Mouse (Mus musculus) kidney, embryonic 16.5 days (tissue): Measurements from ENCODE around the gene Hist1h1d. TPM values are rescaled to one million over a fixed set of nuclear protein-coding genes. Genes with fewer than 3 reads are reported as not detected.
"Not testable (repeated sequence)": the region's sequence is repeated elsewhere in the genome, so short reads cannot be mapped to it uniquely, and the experiment has no call there.

ENCODE experiments used
- ATAC-seq: fragments of 200-750 bp; cut with Nextera tagmentation; 2 replicates; pipeline ENCODE4 v1.8.0; 2017; ENCODE audit warnings: moderate TSS enrichment; ENCODE audit not compliant: low FRiP score, low TSS enrichment
- H3K27ac ChIP-seq: fragments of 300-500 bp; sonication (generic); 2 replicates; pipeline ENCODE4 v1.5.1; 2014; ENCODE audit warnings: low read length
- H3K27me3 ChIP-seq: fragments of 300-500 bp; sonication (generic); 2 replicates; pipeline ENCODE4 v1.6.1; 2014; ENCODE audit warnings: low read length, control low read depth, mixed read lengths; ENCODE audit not compliant: insufficient read depth
- H3K36me3 ChIP-seq: fragments of 300-500 bp; sonication (generic); 2 replicates; pipeline ENCODE4 v1.6.1; 2014; ENCODE audit warnings: low read length, control low read depth, mixed read lengths; ENCODE audit not compliant: insufficient read depth
- H3K4me1 ChIP-seq: fragments of 300-500 bp; sonication (generic); 2 replicates; pipeline ENCODE4 v1.6.1; 2014; ENCODE audit warnings: low read length, control low read depth, mixed read lengths; ENCODE audit not compliant: insufficient read depth
- H3K4me2 ChIP-seq: fragments of 300-500 bp; sonication (generic); replicated peaks from 2 replicates; pipeline ENCODE4 v1.6.1; 2014; ENCODE audit warnings: low read depth, low read length
- H3K4me3 ChIP-seq: fragments of 300-500 bp; sonication (generic); 2 replicates; pipeline ENCODE4 v1.5.1; 2014; ENCODE audit warnings: mild to moderate bottlenecking, low read length
- H3K9ac ChIP-seq: fragments of 300-500 bp; sonication (generic); replicated peaks from 2 replicates; pipeline ENCODE4 v1.6.1; 2014; ENCODE audit warnings: low read length
- H3K9me3 ChIP-seq: fragments of 300-500 bp; sonication (generic); 2 replicates; pipeline ENCODE4 v1.6.1; 2016; ENCODE audit warnings: low read length, control low read depth
- WGBS: fragments of 180-500 bp; shearing (Covaris S2); extraction: QIAGEN DNeasy Blood & Tissue Kit; methylation state at CpG from one replicate; pipeline ENCODE4 v1.1.7; 2014; 5-methylcytosine and 5-hydroxymethylcytosine counted together
- polyA plus RNA-seq: library from polyadenylated mRNA; unstranded; fragments of >200 nt; fragmentation: Nextera tagmentation; extraction: Ambion mirVana; gene quantifications from 2 replicates; pipeline ENCODE4 v1.2.1, GENCODE M21; 2015

Hist1h1d gene
- polyA plus RNA-seq, 1 experiment from 2014 or later, result 0.37 TPM

GRCm38 (mm10) chr13:23555839-23556416 is 2.9 kb downstream of the Hist1h1d start:
- H3K27ac ChIP-seq, result peak overlapping the region; percentile 99
- peak; percentile 89 for ATAC-seq
- peak overlapping the region; percentile 60 for H3K4me2 ChIP-seq
- H3K9ac ChIP-seq, result peak overlapping the region; percentile 74
- peak overlapping the region; percentile 52 for H3K4me3 ChIP-seq
- H3K9me3 ChIP-seq, result no peaks in the 10 kb centered on the region
- no peaks in the 10 kb centered on the region for H3K27me3 ChIP-seq
- peaks cover 13% of the 10 kb centered on the region for H3K4me1 ChIP-seq
- no peaks in the 10 kb centered on the region for H3K36me3 ChIP-seq
- under 1% methylated on average over 18 of the region's 18 CpGs for whole genome bisulfite sequencing

- Histone ChIP-seq H3K9me3 (no peaks in the 10 kb centered on the region), H3K4me1 (peaks cover 12% of the 10 kb centered on the region), H3K4me2 (peak overlapping the region; percentile 60), H3K36me3 (no peaks in the 10 kb centered on the region), H3K27me3 (no peaks in the 10 kb centered on the region), H3K4me3 (peak overlapping the region; percentile 5; the same call in 1 of the 2 replicates), H3K27ac (peak overlapping the region; percentile 76), H3K9ac (peak overlapping the region; percentile 46; the same call in 1 of the 2 replicates)
- 72% methylated on average over 3 of the region's 3 CpGs for WGBS
- no peak for ATAC-seq
These were observed 3.8 kb downstream of the Hist1h1d start for GRCm38 (mm10) chr13:23556906-23557305.

- H3K9ac ChIP-seq, result not testable (repeated sequence)
- peak overlapping the region; percentile 43; the same call in 1 of the 2 replicates for H3K27ac ChIP-seq
These were observed 7.6 kb downstream of the Hist1h1d start for GRCm38 (mm10) chr13:23560699-23561098.

GRCm38 (mm10) chr13:23561531-23561882 is 8.4 kb downstream of the Hist1h1d start:
- H3K4me1 ChIP-seq, H3K9me3 ChIP-seq, H3K36me3 ChIP-seq, ATAC-seq, H3K27me3 ChIP-seq, H3K9ac ChIP-seq: not testable (repeated sequence)
- peak overlapping the region; percentile 77 for H3K4me2 ChIP-seq
- H3K4me3 ChIP-seq, result peak overlapping the region; percentile 47
- WGBS, result 0% methylated on average over 2 of the region's 5 CpGs
- H3K27ac ChIP-seq, result peak overlapping the region; percentile 100

More at GRCm38 (mm10) chr13:23560699-23561098, 7.6 kb downstream of the Hist1h1d start:
- H3K4me1 ChIP-seq, H3K4me3 ChIP-seq, ATAC-seq, H3K36me3 ChIP-seq, H3K27me3 ChIP-seq, H3K9me3 ChIP-seq: not testable (repeated sequence)
- H3K4me2 ChIP-seq, result 0 out of 2 replicates have a peak overlapping the region, but pooled peaks have one; percentile 23
- 4% methylated on average over 2 of the region's 2 CpGs for WGBS

- not testable (repeated sequence) for H3K4me1 ChIP-seq, H3K36me3 ChIP-seq, H3K9me3 ChIP-seq, H3K27me3 ChIP-seq
- peak within 1 kb of the TSS; percentile 100 for H3K27ac ChIP-seq
- H3K4me2 ChIP-seq, result peak within 1 kb of the TSS; percentile 77
- WGBS, result 1% methylated on average over 55 of the region's 67 CpGs
- H3K9ac ChIP-seq, result peak within 1 kb of the TSS; percentile 74
- peak; percentile 95 for ATAC-seq
- peak within 1 kb of the TSS; percentile 47 for H3K4me3 ChIP-seq
These were observed 9.0 kb downstream of the Hist1h1d start, which contains the start of gene Hist1h3e for GRCm38 (mm10) chr13:23561883-23562659. TSS of gene Hist1h3e (minus strand) at chr13:23562369.

- Histone ChIP-seq H3K27ac (peak overlapping the region; percentile 100), H3K9me3 (no peaks in the 10 kb centered on the region), H3K4me1 (no peaks in the 10 kb centered on the region; the same call in 1 of the 2 replicates), H3K9ac (peak overlapping the region; percentile 74), H3K27me3 (no peaks in the 10 kb centered on the region), H3K36me3 (no peaks in the 10 kb centered on the region), H3K4me2 (peak overlapping the region; percentile 77), H3K4me3 (peak overlapping the region; percentile 37)
- 3% methylated on average over 18 of the region's 18 CpGs for WGBS
- ATAC-seq, result peak; percentile 64
These were observed 9.8 kb downstream of the Hist1h1d start for GRCm38 (mm10) chr13:23562699-23563462.

GRCm38 (mm10) chr13:23564482-23564881 is 11.4 kb downstream of the Hist1h1d start:
- peaks cover under 1% of the 10 kb centered on the region; the same call in 1 of the 2 replicates for H3K4me1 ChIP-seq
- no peak overlapping the region for H3K4me2 ChIP-seq
- H3K27me3 ChIP-seq, result no peaks in the 10 kb centered on the region
- no peak overlapping the region for H3K9ac ChIP-seq
- no peaks in the 10 kb centered on the region for H3K9me3 ChIP-seq
- no peak overlapping the region for H3K4me3 ChIP-seq
- 72% methylated on average over 2 of the region's 2 CpGs for WGBS
- H3K27ac ChIP-seq, result peak overlapping the region; percentile 100
- no peak for ATAC-seq
- no peaks in the 10 kb centered on the region for H3K36me3 ChIP-seq

- not testable (repeated sequence) for ATAC-seq, H3K27me3 ChIP-seq, H3K36me3 ChIP-seq, H3K9me3 ChIP-seq, H3K4me1 ChIP-seq
- Histone ChIP-seq H3K4me2 (peak overlapping the region; percentile 54), H3K9ac (peak overlapping the region; percentile 61), H3K4me3 (peak overlapping the region; percentile 57), H3K27ac (peak overlapping the region; percentile 97)
- under 1% methylated on average over 20 of the region's 41 CpGs for WGBS
These were observed 17.4 kb downstream of the Hist1h1d start for GRCm38 (mm10) chr13:23570261-23571021.

GRCm38 (mm10) chr13:23571022-23571503 is 18.0 kb downstream of the Hist1h1d start, which contains the start of the genes Hist1h2ae and Hist1h2bg:
TSS of gene Hist1h2ae (minus strand) at chr13:23571220.
TSS of gene Hist1h2bg (plus strand) at chr13:23571396.
- H3K4me3 ChIP-seq, result peak within 1 kb of the TSS; percentile 57
- 0% methylated on average over 18 of the region's 18 CpGs for WGBS
- H3K27ac ChIP-seq, result peak within 1 kb of the TSS; percentile 97
- H3K4me2 ChIP-seq, result peak within 1 kb of the TSS; percentile 78
- peak within 1 kb of the TSS; percentile 75 for H3K9ac ChIP-seq
- H3K4me1 ChIP-seq, result peaks cover 10% of the 10 kb centered on the region
- H3K36me3 ChIP-seq, result no peaks in the 10 kb centered on the region
- no peaks in the 10 kb centered on the region for H3K27me3 ChIP-seq
- ATAC-seq, result peak; percentile 91
- no peaks in the 10 kb centered on the region for H3K9me3 ChIP-seq
